Mouse (Mus musculus) MEL (cell line): Measurements from ENCODE around the gene Rsg1.

Experiments
- ELF1 ChIP-seq: IDR thresholded peaks from 2 replicates; pipeline ENCODE4 v1.6.1; 2014; ENCODE audit warnings: low read depth, mild to moderate bottlenecking, inconsistent platforms, low read length, improper control_type of control experiment, moderate library complexity
- GATA1 ChIP-seq: IDR thresholded peaks from 2 replicates; pipeline ENCODE4 v1.6.1; 2011; ENCODE audit warnings: low read depth, low read length, improper control_type of control experiment
- MAFK ChIP-seq: IDR thresholded peaks from 2 replicates; pipeline ENCODE4 v1.6.1; 2011; ENCODE audit warnings: low read depth, mild to moderate bottlenecking, low read length, improper control_type of control experiment, borderline replicate concordance
- MYC ChIP-seq: IDR thresholded peaks from 2 replicates; pipeline ENCODE4 v1.6.1; 2011; ENCODE audit warnings: low read depth, mild to moderate bottlenecking, low read length, improper control_type of control experiment, moderate library complexity
- TAL1 ChIP-seq: IDR thresholded peaks from 2 replicates; pipeline ENCODE4 v1.6.1; 2012; ENCODE audit warnings: mild to moderate bottlenecking, inconsistent platforms, low read length, moderate library complexity, mixed read lengths

- TF ChIP-seq GATA1 (no peak), ELF1 (no peak), TAL1 (no peak), MYC (no peak), MAFK (no peak)
Observed at GRCm38 (mm10) chr4:141191294-141191693, 22.5 kb upstream of the Rsg1 start.
